Mouse (Mus musculus) lung, adult 2 months (tissue): ENCODE results near the gene Wnt2. TPM values are rescaled to one million over a fixed set of nuclear protein-coding genes. Genes with fewer than 3 reads are reported as not detected.
A peak's percentile ranks its signal among the peaks of the same experiment; 100 is the strongest.

Source experiments
- DNase-seq: peaks from one replicate; pipeline ENCODE4 v3.0.0; 2022
- H3K4me1 ChIP-seq: fragments of 200-500 bp; 2 replicates; pipeline ENCODE4 v1.6.1; 2011; ENCODE audit warnings: low read length; ENCODE audit not compliant: control insufficient read depth, insufficient read depth
- H3K4me3 ChIP-seq: fragments of 200-500 bp; replicated peaks from 2 replicates; pipeline ENCODE3; 2011; ENCODE audit warnings: low read depth, mild to moderate bottlenecking, control low read depth, low read length; ENCODE audit errors: extremely low read depth
- CTCF ChIP-seq: fragments of 200-500 bp; IDR thresholded peaks from 2 replicates; pipeline ENCODE4 v1.5.1; 2011; ENCODE audit warnings: mild to moderate bottlenecking, low read length, control low read depth; ENCODE audit not compliant: insufficient read depth
- POLR2A ChIP-seq: fragments of 200-500 bp; IDR thresholded peaks from 2 replicates; pipeline ENCODE4 v1.6.1; 2011; ENCODE audit warnings: low read depth, mild to moderate bottlenecking, control low read depth, low read length, borderline replicate concordance; ENCODE audit errors: extremely low read depth
- WGBS: fragments of 180-500 bp; shearing (Covaris S2); methylation state at CpG from one replicate; pipeline ENCODE4 v1.1.7; 2018; 5-methylcytosine and 5-hydroxymethylcytosine counted together
- polyA plus RNA-seq: library from polyadenylated mRNA; depleted of rRNA; stranded (reverse); fragments of >200 nt; gene quantifications from 2 replicates; pipeline ENCODE4 v1.2.3, GENCODE M21; 2012; rRNA removed

The Wnt2 gene
- polyA plus RNA-seq: 14.8 and 15.0 TPM in 2 replicates

- Histone ChIP-seq H3K4me1 (0 out of 2 replicates have a peak, but pooled peaks cover 3% of the 10 kb centered on the region), H3K4me3 (peak within 1 kb of the TSS; percentile 67)
- DNase-seq: no peak
- no peak for TF ChIP-seq CTCF
- TF ChIP-seq POLR2A: 0 out of 2 replicates have a peak, but pooled peaks have one; percentile 7
- WGBS: under 1% methylated on average over 47 of the region's 47 CpGs
Observed at GRCm38 (mm10) chr6:18029746-18030656, at the start of gene Wnt2. Wnt2 (minus strand) TSS chr6:18030585.

- no peak for DNase-seq
- H3K4me3 ChIP-seq: no peak overlapping the region
- TF ChIP-seq POLR2A (no peak), CTCF (no peak)
- no peaks in the 10 kb centered on the region for H3K4me1 ChIP-seq
- WGBS: 14% methylated on average over 1 of the region's 1 CpGs
Observed at GRCm38 (mm10) chr6:18078615-18079014, 48.2 kb upstream of the Wnt2 start.

DNA sequence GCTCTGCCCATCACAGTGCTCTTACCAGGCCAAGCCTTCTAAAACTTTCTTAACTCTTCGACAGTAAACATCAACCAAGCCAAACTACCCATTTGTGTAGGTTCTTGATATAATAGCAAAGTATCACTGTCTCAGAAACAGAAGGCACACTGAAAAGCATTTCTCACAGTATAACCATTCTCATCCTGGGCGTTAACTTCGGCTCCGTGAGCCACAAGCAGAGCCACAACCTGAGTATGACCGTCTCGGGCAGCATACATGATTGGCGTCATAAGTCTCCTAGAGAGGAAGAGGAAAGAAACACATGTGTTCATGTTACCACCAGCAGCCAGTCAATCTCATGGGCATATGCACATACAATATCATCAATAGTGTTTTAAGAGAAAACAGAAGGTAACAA, 46.6 kb upstream of the Wnt2 start:
- 58% methylated on average over 7 of the region's 7 CpGs for WGBS

DNA sequence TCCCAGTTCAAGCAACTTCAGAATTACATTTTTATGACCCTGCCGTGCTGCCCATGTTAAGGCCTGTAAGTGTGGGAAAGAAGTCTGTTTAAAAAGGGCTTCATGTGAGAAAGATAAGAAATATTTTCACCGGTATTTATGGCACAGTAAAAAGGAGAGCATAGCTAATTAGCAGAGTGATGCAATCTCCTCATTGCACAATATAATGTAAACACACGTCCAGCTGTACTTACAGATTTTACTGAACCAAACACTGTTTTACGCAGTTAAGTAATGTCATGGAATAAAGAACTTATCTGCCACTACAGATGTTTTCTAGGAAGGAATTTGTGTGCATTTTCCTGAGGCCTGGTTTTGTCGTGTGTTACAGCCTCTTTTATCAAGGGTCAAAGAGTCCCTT, 46.2 kb upstream of the Wnt2 start:
- TF ChIP-seq CTCF: no peak
- no peak for TF ChIP-seq POLR2A
- WGBS: 16% methylated on average over 5 of the region's 5 CpGs
- no peak overlapping the region for H3K4me3 ChIP-seq
- no peaks in the 10 kb centered on the region for H3K4me1 ChIP-seq
- DNase-seq: no peak

More for the DNA sequence above, 46.6 kb upstream of the Wnt2 start:
- H3K4me1 ChIP-seq: no peaks in the 10 kb centered on the region
- no peak overlapping the region for H3K4me3 ChIP-seq
- DNase-seq: no peak
- no peak for TF ChIP-seq CTCF
- TF ChIP-seq POLR2A: no peak

- 86% methylated on average over 4 of the region's 4 CpGs for whole genome bisulfite sequencing
- Histone ChIP-seq H3K4me3 (no peak overlapping the region), H3K4me1 (no peaks in the 10 kb centered on the region)
- no peak for DNase-seq
- TF ChIP-seq POLR2A (no peak), CTCF (no peak)
Observed at GRCm38 (mm10) chr6:18057899-18058298, 27.5 kb upstream of the Wnt2 start.

- no peak overlapping the region for H3K4me3 ChIP-seq
- TF ChIP-seq CTCF (no peak), POLR2A (no peak)
- no peak for DNase-seq
- H3K4me1 ChIP-seq: no peaks in the 10 kb centered on the region
- WGBS: 49% methylated on average over 5 of the region's 5 CpGs
Observed at GRCm38 (mm10) chr6:18051702-18052101, 21.3 kb upstream of the Wnt2 start.

DNA sequence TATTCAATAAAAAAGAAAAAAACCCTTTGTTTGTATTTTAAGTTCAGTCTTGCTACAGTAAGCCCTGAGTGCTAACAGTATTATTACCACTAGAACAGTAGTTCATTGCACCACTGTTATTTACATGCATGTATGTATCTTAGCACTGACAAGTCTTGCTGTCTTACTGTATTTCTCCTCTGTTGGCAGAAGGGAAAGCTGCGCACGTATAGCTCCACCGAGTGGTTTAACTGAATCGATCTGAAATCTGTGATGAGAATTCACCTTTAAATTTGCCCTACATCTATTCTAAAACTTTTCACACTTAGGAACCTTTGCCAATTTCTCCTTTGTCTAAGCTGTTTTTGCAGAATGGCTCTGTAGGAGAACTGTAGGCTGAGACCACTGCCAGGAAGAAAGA, 13.9 kb upstream of the Wnt2 start:
- 75% methylated on average over 4 of the region's 4 CpGs for WGBS

GRCm38 (mm10) chr6:18043172-18043571, 12.8 kb upstream of the Wnt2 start:
- Histone ChIP-seq H3K4me1 (no peaks in the 10 kb centered on the region), H3K4me3 (no peak overlapping the region)
- 78% methylated on average over 5 of the region's 5 CpGs for WGBS
- DNase-seq: no peak
- TF ChIP-seq POLR2A (no peak), CTCF (no peak)

More for the DNA sequence above, 13.9 kb upstream of the Wnt2 start:
- Histone ChIP-seq H3K4me3 (no peak overlapping the region), H3K4me1 (no peaks in the 10 kb centered on the region)
- TF ChIP-seq CTCF: no peak
- TF ChIP-seq POLR2A: no peak
- DNase-seq: no peak

- DNase-seq: no peak
- 0 out of 2 replicates have a peak, but pooled peaks cover 3% of the 10 kb centered on the region for H3K4me1 ChIP-seq
- no peak overlapping the region for H3K4me3 ChIP-seq
- WGBS: 35% methylated on average over 6 of the region's 6 CpGs
- TF ChIP-seq CTCF (no peak), POLR2A (no peak)
Observed at GRCm38 (mm10) chr6:18032271-18032670, 1.9 kb upstream of the Wnt2 start.
